Mouse (Mus musculus) embryonic stem cell, embryonic (primary cell): ENCODE data around the gene Cabcoco1.

ENCODE experiments used
- CTCF ChIA-PET, 4 experiments: fragments of 300-600 bp in 2 of 4; fragments of 350-600 bp in 2 of 4; sonication (Branson Sonifier 250); formaldehyde crosslinking; loops; one replicate each; lab custom pipeline; 2022; ENCODE audit warnings: inconsistent platforms in 2 of 4; lab: Charles Lee
- POLR2A ChIA-PET, 4 experiments: fragments of 300-600 bp in 2 of 4; fragments of 350-600 bp in 2 of 4; sonication (Branson Sonifier 250); formaldehyde crosslinking; loops; one replicate each; lab custom pipeline; 2022; ENCODE audit warnings: antibody characterized with exemption in 4 of 4, inconsistent platforms in 1 of 4; lab: Charles Lee

Cabcoco1 gene

DNA sequence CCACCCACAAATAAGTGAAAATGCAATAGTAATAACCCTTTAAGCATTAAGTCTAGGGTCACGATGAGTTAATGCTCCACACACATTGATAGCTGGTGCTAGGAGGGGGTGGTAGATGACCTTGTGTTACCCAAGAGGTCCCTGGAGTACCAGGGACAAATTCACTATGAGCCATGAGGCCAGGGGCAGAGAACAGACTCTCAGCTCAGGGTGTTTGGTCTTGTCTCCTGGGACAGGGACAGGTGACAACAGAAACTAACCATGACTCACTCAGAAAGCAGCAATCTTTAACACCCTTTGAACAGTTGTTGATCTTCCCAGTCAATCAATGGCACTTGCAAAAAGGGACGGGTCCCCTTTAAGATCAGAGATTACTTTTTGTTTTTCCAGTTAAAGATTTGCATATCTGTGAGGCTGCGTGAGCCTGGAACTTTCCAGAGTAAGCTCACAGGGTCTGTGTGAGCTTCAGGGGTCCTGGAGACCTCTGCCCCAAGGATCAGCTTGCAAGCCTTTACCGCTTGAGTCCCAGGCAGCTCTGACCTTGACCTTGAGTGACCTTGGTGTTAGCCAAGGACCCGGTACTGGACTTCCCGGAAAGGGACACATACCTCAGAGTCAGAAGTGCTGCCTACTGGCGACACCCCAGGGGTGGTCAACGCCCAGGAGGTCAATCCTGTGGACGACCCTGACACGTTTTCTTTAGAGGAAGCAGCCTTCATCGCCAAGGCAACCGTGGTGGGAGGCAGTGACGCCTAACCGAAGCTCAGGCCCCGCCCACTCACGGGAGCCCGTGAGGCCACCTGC, at the start of gene Cabcoco1:
Gene Cabcoco1, minus strand, starts transcription at position 758 of the 804 bp plus-strand sequence.
- ChIA-PET POLR2A (interaction anchor here (0.6 to 1.4 kb wide), 8 partner anchors 19 to 812 kb away, joined by 3 to 5 read pairs (median 3); partner anchors contain the start of gene Cdk1 (in 1 of the 4)), CTCF (interaction anchor here in 1 of 4 experiments (0.5 to 1.3 kb wide), 4 partner anchors 77 to 528 kb away, joined by 3 read pairs; no protein-coding TSS in a partner anchor)

DNA sequence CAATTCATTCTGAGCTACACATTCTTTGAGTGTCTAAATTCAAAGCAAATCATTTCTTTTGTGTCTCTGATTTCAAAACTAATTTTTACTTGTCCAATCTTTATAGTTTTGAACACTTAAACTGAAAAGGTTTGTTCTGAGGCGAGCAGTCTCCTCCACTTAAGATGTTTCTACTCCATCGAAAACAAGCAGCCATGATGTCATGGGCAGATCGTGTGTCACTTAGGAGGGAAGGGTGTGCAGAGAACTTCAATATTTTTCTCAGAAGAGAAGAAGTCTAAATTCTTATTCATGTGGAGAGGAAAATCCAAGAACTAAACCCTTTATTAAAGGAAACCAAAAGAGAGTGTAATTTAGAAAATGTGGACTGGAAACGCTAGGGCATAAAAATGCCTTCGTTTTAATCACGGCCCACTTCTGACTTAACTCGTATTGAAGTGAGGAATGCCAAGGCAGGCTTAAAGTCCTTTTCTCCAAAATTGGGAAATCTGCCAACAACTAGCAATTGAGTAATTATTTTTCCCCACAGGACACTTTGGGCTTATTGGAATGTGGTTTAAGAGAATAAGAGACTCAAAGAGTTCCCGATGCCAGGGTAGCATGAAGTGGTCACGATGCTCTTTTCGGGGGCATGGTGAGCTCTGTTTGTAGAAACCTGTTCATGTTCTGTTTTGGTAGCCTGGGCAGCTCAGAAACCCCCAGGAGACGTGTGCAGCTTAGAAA, 48.0 kb upstream of the Cabcoco1 start:
- POLR2A ChIA-PET: no interaction called here
- CTCF ChIA-PET: no interaction called here

DNA sequence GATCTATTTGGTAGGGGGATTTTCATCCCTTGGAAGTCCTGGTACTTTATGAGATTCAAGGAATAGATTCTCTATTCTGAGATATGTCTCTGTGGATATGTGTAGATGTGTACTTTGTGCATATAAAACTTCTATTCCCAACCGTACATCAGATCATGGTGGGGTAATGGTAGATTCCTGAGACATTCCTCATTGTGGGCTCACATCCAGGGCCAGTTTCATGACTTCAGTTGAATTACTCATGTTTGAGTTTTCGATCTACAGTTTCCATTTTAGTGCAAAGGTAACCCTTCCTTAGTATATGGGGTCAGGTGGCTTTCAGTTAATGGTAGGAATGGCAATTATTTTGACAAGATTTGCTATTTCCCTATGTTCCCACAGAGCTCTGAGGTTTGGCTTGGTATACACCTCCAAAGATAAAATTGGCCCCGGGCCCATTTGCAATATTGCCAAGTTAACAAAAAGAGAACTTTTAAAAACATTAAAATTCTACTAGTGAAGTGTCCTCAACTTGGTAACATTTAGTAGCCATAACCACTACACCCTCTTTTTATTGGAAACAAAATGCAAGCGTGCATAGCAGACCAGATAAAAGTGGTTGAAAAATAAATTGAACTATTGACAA, 45.8 kb upstream of the Cabcoco1 start:
- POLR2A ChIA-PET: no interaction called here

DNA sequence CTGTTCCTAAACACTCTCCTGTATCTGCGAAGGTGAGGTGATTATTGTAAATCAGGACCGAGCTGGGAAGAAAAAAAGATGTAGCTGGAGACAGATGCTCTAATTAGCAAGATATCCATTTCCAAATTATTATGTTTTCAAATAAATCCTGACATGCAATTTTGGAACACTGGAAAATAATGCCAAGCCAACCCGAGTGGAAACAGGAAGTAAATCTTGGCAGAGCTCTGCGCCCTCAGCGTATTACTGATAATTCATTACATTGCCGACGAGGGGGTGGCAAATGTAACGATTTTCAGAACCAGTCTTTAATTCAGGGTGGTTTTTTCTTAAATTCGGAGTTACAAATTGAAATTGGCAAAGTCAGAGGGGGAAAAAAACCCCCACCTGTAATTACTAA, 35.6 kb upstream of the Cabcoco1 start:
- ChIA-PET CTCF (no interaction called here), POLR2A (no interaction called here)

More for the DNA sequence above, 45.8 kb upstream of the Cabcoco1 start:
- CTCF ChIA-PET: no interaction called here

DNA sequence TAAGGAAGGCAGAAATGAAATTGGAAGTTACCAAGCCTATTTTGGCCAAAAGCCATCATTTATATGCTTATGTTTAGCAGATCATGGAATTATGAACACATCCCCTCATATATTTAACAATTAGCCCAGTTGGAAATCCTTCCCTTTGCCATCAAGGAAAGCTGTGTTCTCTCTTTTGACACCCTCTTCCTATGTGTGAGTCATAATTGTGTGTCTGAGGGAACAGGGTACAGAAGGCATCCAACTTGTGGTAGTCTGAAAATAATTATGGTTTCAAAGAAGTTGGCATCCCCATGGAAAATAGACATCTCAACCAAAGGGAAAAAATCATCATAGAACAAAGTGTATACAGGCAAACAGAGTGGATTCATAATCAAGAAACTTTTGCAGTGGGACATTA, 26.5 kb upstream of the Cabcoco1 start:
- ChIA-PET CTCF (no interaction called here), POLR2A (no interaction called here)

DNA sequence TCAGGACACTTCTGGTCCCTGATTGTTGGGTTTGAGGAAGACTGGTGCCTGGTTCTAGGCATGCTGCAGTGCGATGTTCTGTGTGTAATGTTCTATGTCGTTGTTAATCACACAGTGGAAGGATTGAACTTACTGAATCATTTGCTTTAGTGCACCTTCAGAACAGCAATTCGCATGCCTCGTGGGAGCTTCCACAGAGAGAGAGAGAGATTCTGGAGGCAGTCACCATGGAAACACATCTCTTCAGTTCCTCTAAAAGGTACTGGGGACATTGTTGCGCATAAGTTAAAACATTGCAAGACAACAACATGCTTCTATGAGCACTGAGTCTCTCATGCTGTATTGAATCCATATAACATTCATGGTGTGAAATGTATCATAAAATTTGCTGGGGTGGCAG, 20.6 kb upstream of the Cabcoco1 start:
- ChIA-PET CTCF (no interaction called here), POLR2A (no interaction called here)

DNA sequence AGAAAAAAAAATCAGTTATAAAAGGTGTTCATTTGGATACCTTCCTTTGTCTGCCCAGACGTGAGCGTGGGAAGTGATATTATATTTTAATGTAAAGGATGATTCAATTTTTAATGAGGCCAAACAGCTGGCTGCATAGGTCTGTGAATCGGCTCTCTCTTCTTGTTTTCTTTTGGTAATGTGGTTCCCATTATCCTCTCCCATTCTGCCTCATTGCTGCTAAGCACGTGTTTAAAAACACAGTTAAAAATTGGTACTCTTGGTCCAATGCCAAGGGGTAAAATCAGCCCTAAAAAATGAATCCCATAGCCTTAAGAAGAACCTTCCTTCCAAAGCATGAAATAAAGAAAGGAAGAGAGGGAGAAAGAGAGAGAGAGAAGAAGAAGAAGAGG, 17.1 kb upstream of the Cabcoco1 start:
- CTCF ChIA-PET: interaction anchor here in 1 of 4 experiments (0.7 kb wide), 1 partner anchor 93 kb away, joined by 9 read pairs; no protein-coding TSS in a partner anchor
- POLR2A ChIA-PET: no interaction called here

DNA sequence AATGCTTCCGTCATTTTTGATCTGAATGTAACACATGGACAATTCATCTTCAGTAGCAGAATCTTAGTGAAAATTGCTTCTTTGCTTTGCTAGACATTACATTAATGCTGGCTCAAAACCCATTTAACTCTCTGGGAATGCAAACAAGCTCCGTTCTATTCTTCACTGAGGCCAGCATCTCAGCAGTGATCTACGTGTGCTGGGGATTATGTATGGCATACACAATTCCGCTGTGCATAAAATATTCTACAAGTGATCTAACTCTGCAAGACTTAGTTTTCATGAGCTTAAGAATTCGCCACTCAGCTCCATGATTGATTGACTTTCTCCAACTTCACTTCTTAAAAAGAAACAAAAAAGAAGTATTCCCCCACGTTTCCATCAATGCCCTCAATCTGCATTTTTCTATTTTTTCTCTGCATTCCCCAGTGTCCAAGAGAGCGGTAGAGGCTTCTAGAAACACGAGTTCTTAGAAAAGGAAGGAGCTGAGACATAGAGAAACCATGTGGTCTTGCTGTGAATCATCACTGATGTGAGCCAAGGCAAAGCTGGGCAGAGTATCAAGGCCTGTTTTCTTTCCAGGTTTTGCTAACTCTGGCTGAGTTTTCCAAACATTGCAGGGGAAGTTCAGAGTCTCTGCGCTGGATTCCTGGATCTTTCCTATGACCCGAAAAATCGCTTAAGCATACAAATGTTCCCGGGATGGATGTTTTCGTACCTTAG, 16.6 kb upstream of the Cabcoco1 start:
- CTCF ChIA-PET: interaction anchor here in 1 of 4 experiments (0.6 kb wide), 1 partner anchor 134 kb away, joined by 3 read pairs; no protein-coding TSS in a partner anchor
- POLR2A ChIA-PET: no interaction called here

DNA sequence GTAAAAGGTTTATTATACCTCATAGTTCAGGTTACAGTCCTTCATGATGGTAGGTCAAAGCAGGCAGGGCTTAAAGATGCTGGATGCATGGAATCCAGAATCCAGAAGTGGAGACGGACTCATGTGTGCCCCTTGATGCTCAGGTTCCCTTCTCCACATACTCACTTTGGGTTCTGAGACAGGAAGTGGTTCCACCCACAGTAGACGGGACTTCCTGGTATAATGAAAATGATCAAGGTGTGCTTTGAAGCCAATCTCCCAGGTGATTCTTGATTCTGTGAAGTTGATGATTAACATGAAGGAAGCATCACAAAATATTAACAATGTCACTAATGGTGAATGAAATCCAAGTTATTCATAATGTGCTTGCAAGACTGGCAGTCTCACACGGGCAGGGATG, 12.0 kb upstream of the Cabcoco1 start:
- ChIA-PET CTCF (no interaction called here), POLR2A (no interaction called here)

DNA sequence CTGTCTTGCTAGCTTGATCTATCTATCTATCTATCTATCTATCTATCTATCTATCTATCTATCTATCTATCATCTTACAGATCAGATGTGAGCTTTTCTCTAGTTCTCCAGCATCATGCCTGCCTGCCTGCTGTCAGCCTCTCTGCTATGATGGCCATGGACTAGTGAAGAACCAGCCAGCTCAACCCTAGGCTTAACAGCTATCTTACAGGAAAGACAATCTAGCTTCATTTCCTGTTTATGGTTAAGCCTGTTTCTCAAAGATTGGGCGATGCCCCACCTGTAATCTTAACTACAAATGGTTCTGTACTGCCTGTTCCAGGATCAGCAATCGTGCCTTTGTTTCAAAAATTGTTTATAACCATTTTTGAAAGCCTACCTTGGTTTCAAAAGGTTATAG, 10.9 kb upstream of the Cabcoco1 start:
- POLR2A ChIA-PET: no interaction called here

DNA sequence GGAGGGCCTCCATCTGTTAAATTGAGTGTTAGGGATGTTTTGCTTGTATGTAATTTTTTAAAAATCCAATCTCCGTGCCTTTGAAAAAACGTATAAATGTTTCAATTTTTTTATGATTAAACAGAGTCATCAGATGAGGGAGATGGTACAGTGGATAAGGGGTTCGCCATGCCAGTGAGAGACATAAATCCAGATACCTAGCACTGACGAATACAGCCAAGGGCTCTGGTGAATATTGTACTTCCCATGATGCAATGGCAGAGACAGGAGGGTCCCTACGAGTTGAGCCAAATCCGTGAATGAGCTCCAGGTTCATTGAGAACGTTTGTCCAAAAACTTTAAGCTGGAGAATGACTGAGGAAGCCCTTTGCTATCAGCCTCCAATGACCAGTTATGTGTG, 9.6 kb upstream of the Cabcoco1 start:
- ChIA-PET POLR2A (no interaction called here), CTCF (no interaction called here)

More for the DNA sequence above, 10.9 kb upstream of the Cabcoco1 start:
- CTCF ChIA-PET: no interaction called here

DNA sequence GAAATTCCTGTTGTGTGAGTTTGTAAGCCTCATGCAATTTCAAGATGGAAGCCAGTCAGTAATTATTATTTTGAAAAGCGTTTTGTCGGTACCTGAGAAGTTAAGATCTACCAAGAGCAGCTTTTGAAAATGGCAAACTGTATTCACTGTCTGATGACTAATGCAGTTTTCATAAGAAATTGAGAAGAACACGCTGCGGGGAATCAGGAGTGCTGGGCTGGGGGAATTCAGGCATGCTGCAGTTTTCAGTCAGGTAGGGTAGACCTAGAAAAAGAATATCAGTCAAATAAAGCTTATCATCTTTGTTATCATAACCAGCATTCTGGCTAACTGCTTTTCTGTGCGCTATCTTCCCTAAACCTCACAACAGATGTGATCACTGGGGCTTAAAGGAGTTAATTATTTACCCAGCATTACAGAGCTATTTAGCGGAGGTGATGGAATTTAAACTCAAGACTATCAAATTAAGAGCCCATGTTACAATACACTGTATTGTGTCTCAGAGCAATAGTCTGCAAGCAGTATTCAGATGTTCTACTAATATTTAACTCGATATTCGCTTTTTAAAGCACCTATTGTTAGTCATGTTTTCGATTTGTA, 9.1 kb upstream of the Cabcoco1 start:
- POLR2A ChIA-PET: no interaction called here
- CTCF ChIA-PET: no interaction called here

DNA sequence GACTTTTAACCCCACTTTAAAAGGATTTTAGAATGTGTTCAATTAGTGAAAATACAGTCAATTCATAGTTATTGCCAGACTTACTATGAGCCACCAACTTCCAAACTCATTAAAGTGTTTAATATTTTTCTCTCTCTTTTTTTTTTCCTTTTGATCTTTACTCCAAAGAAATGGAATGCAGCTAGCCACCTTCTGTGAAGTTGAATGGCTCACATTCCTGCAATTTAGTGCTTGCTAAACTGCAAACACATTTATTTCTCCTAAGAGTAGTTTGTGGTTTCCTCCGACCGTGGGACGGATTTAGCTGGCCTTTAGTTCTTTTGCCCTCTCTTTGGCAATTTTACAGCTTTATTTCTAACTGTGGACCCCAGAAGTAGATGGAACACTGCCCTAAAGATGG, 1.4 kb upstream of the Cabcoco1 start:
- ChIA-PET CTCF (no interaction called here), POLR2A (interaction anchor here in 1 of 4 experiments (0.5 kb wide), 1 partner anchor 365 kb away, joined by 3 read pairs; no protein-coding TSS in a partner anchor)

DNA sequence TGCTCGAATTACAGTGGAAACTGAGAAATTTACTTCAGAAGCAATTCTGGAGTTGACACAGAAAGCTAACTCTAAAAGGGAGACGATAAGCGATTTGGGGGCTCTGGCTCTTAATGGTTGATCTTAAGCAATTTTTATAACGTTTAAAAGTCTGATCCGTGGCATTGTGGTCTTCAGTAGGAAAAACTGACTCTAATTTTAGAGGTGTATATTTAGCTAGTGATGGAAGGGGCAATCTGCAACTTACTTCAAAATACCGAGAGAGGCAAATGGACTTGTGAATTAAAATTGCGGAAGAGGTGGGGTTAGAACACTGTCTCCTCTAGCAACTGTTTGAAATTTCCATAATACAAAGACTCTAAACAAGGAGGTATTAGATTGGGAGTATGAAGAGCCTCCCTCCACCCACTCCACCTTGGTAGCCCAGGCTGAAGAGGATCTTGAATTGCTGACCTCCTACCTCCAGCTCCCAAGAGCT, 286 bp upstream of the Cabcoco1 start:
- ChIA-PET POLR2A (interaction anchor here (0.6 to 1.4 kb wide), 8 partner anchors 20 to 811 kb away, joined by 3 to 5 read pairs (median 3); partner anchors contain the start of gene Cdk1 (in 1 of the 4)), CTCF (interaction anchor here in 1 of 4 experiments (0.8 to 1.3 kb wide), 3 partner anchors 78 to 529 kb away, joined by 3 read pairs; no protein-coding TSS in a partner anchor)

DNA sequence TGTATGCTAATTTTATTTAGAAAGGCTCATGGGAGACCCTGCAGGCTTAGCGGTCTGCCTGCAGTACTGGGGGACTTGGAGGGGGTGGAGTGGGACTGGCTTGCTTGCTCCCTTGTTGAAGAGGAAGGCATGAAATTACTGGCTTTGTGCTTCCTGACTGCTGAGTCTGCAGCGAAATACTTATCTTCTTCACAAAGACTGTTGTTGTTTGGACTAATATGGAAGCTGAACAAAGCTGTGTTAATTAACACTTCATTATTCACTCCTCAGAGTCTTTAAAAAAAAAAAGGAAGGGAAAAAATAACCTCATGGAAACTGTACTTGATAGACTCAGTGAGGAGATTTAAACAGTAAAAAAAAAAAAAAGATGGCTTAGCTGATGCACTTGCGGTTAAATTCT, 1.1 kb downstream of the Cabcoco1 start:
- ChIA-PET POLR2A (interaction anchor here in 1 of 4 experiments (1.4 kb wide), 1 partner anchor 264 kb away, joined by 3 read pairs; no protein-coding TSS in a partner anchor), CTCF (interaction anchor here in 1 of 4 experiments (0.7 kb wide), 1 partner anchor 217 kb away, joined by 3 read pairs; no protein-coding TSS in a partner anchor)

DNA sequence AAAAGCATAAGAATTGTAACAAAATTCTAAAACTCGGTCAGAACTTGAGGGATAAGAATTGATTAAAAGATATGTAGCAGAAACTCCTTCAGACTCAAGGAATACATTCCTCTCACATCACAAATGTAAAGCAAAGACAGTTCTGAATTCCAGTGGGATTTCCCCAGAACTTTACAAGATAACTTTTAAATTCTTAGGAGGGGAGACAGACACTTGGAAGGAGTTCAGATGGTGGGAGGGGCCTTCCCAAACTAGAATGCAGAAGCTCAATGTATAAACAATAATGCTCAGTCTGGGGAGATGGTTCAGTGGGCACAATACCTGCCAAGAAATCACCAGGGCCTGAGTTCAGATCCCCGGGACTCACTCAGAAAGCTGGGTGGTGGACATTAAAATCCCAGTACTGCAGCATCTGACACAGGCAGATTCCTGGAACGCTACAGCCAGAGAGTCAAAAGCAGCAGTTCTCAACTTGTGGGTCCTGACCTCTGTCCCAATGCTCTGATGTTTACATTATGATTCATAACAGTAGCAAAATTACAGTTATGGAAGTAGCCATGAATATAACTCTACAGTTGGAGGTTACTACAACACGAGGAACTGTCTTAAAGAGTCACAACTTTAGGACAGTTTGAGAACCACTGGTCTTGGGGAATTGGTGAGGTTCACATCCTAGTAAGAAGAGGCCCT, 4.3 kb downstream of the Cabcoco1 start:
- CTCF ChIA-PET: interaction anchor here in 1 of 4 experiments (0.5 kb wide), 1 partner anchor 836 kb away, joined by 3 read pairs; no protein-coding TSS in a partner anchor
- POLR2A ChIA-PET: no interaction called here

DNA sequence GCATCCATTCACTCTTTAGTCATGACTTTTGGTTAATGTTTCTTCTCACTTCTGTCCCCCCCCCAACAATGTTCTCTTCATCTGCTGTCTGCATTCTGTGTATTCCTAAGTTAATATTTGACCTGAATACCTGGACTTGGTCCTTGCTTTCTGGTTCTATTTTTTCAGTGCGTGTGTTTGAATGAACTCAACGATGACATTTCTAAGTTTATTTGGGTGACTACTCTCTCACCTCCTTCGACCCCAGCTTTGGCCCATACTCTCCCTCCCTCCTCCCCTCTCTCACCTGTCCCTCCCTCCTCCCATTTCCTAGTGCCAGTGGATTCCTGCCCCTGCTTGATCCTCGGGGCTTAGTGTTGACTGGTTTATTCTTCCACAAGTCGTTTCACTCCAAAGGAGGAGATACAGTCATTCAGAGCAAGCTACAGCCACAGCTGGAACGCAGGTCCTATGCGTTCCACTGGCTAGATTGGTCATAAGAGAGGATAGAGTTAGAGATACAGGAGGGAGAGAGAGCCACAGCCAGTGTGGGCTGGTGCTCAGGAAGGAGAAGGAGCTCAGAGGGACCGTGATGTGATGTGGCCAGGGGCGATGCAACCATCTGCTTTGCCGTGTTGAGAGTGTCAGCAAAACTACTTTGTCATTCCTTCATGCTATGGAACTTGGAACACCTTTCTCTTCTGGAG, 12.2 kb downstream of the Cabcoco1 start:
- ChIA-PET CTCF (interaction anchor here in 1 of 4 experiments (0.5 kb wide), 1 partner anchor 763 kb away, joined by 6 read pairs; no protein-coding TSS in a partner anchor), POLR2A (no interaction called here)
